Mouse (Mus musculus) neural tube, embryonic 11.5 days (tissue): ENCODE results near the gene Slc25a16. TPM values are rescaled to one million over a fixed set of nuclear protein-coding genes. Genes with fewer than 3 reads are reported as not detected.

ENCODE experiments used
- ATAC-seq: fragments of 200-750 bp; cut with Nextera tagmentation; 2 replicates; pipeline ENCODE4 v1.8.0; 2017; ENCODE audit warnings: moderate number of reproducible peaks, mild to moderate bottlenecking, moderate TSS enrichment, moderate library complexity; ENCODE audit not compliant: insufficient read depth, low FRiP score, low TSS enrichment
- DNase-seq: peaks from one replicate; pipeline ENCODE4 v3.0.0-alpha.2; 2015; ENCODE audit warnings: low spot score
- H3K27ac ChIP-seq: fragments of 300-500 bp; sonication (generic); 2 replicates; pipeline ENCODE4 v1.5.1; 2014; ENCODE audit warnings: low read depth, mild to moderate bottlenecking, low read length
- H3K27me3 ChIP-seq: fragments of 300-500 bp; sonication (generic); 2 replicates; pipeline ENCODE4 v1.6.1; 2014; ENCODE audit warnings: mild to moderate bottlenecking, low read length, mixed read lengths; ENCODE audit not compliant: control insufficient read depth, insufficient read depth
- H3K36me3 ChIP-seq: fragments of 300-500 bp; sonication (generic); 2 replicates; pipeline ENCODE4 v1.6.1; 2014; ENCODE audit warnings: mild to moderate bottlenecking, low read length, moderate library complexity, mixed read lengths; ENCODE audit not compliant: control insufficient read depth, insufficient read depth
- H3K4me1 ChIP-seq: fragments of 300-500 bp; sonication (generic); 2 replicates; pipeline ENCODE4 v1.6.1; 2014; ENCODE audit warnings: low read length, mixed read lengths; ENCODE audit not compliant: control insufficient read depth, insufficient read depth
- H3K4me2 ChIP-seq: fragments of 300-500 bp; sonication (generic); 2 replicates; pipeline ENCODE4 v1.6.1; 2014; ENCODE audit warnings: low read depth, mild to moderate bottlenecking, moderate library complexity
- H3K4me3 ChIP-seq: fragments of 300-500 bp; sonication (generic); 2 replicates; pipeline ENCODE4 v1.5.1; 2014; ENCODE audit warnings: low read depth, low read length
- H3K9ac ChIP-seq: fragments of 300-500 bp; sonication (generic); 2 replicates; pipeline ENCODE4 v1.6.1; 2014; ENCODE audit warnings: mild to moderate bottlenecking, low read length
- H3K9me3 ChIP-seq: fragments of 300-500 bp; sonication (generic); 2 replicates; pipeline ENCODE4 v1.6.1; 2016; ENCODE audit warnings: low read length; ENCODE audit not compliant: control insufficient read depth
- WGBS: fragments of 180-500 bp; shearing (Covaris S2); extraction: QIAGEN DNeasy Blood & Tissue Kit; methylation state at CpG from one replicate; pipeline ENCODE4 v1.1.7; 2014; 5-methylcytosine and 5-hydroxymethylcytosine counted together
- polyA plus RNA-seq: library from polyadenylated mRNA; unstranded; fragments of >200 nt; fragmentation: Nextera tagmentation; extraction: Ambion mirVana; gene quantifications from 2 replicates; pipeline ENCODE4 v1.2.1, GENCODE M21; 2014

Slc25a16 gene
- 11.6 and 12.1 TPM in 2 replicates for polyA plus RNA-seq

DNA sequence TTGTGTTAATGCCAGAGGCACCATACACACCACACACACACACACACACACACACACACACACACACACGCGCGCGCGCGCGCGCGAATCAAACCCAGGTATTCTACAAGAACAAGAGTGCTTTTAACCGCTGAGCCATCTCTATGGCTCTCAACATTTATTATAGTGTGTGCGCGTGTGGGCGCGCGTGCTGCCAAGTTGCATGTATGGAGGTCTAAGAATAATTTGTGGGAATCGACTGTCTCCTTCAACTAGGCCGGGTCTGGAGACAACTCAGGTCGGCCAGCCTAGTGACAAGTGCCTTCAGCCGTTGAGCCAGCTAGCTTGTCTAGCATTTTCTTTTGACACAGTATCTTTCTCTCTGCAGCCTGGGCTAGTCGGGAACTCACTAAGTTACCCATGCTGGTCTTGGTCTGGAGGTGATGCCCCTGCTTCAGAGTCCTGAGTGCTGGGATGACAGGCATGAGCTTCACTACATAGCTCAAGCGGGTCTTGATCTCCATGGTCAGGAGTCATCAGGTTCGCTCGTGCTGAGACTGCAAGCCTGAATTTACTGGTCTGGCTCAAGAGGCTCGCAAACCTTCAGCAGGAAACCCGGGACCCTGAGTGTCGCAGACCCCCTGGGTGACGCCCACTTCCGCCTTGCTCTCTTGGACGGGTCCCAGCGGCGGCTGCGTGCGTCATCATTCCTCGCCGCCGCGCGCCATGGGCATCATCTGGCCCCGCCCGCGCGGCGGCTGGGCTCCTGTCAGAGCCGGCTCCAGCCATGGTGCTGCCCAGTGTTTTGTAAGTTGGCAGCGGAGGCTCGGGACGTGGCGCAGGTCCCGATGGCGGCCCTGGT, at the start of gene Slc25a16:
TSS of gene Slc25a16 (plus strand) at position 709 of the 841 bp plus-strand sequence.
- Histone ChIP-seq H3K9ac (peak within 1 kb of the TSS; percentile 79), H3K4me1 (no peaks in the 10 kb centered on the region), H3K4me2 (peak within 1 kb of the TSS; percentile 89), H3K27ac (peak within 1 kb of the TSS; percentile 72), H3K27me3 (no peaks in the 10 kb centered on the region), H3K36me3 (no peaks in the 10 kb centered on the region), H3K4me3 (peak within 1 kb of the TSS; percentile 85), H3K9me3 (no peaks in the 10 kb centered on the region)
- WGBS = 10% methylated on average over 49 of the region's 50 CpGs
- ATAC-seq (peak; percentile 99), DNase-seq (peak; percentile 97)

GRCm38 (mm10) chr10:62874828-62875227, 45.6 kb upstream of the Slc25a16 start:
- Histone ChIP-seq H3K4me1 (no peaks in the 10 kb centered on the region), H3K4me3 (no peak overlapping the region), H3K27me3 (no peaks in the 10 kb centered on the region), H3K36me3 (peaks cover 2% of the 10 kb centered on the region; the same call in 1 of the 2 replicates), H3K9ac (no peak overlapping the region), H3K27ac (no peak overlapping the region), H3K9me3 (no peaks in the 10 kb centered on the region), H3K4me2 (no peak overlapping the region)
- 83% methylated on average over 4 of the region's 4 CpGs for WGBS
- no peak for DNase-seq
- no peak for ATAC-seq

GRCm38 (mm10) chr10:62875565-62875964, 44.9 kb upstream of the Slc25a16 start:
- Histone ChIP-seq H3K4me1 (no peaks in the 10 kb centered on the region), H3K36me3 (peaks cover 2% of the 10 kb centered on the region; the same call in 1 of the 2 replicates), H3K9ac (no peak overlapping the region), H3K27me3 (no peaks in the 10 kb centered on the region), H3K9me3 (no peaks in the 10 kb centered on the region), H3K27ac (no peak overlapping the region), H3K4me2 (no peak overlapping the region), H3K4me3 (no peak overlapping the region)
- DNase-seq (no peak), ATAC-seq (no peak)
- WGBS = 87% methylated on average over 4 of the region's 4 CpGs

GRCm38 (mm10) chr10:62878056-62878455, 42.4 kb upstream of the Slc25a16 start:
- no peak overlapping the region for H3K27ac ChIP-seq
- no peaks in the 10 kb centered on the region for H3K9me3 ChIP-seq
- H3K4me2 ChIP-seq = no peak overlapping the region
- H3K27me3 ChIP-seq = no peaks in the 10 kb centered on the region
- 87% methylated on average over 13 of the region's 13 CpGs for WGBS
- no peak for DNase-seq
- H3K4me1 ChIP-seq = no peaks in the 10 kb centered on the region
- ATAC-seq = no peak
- no peak overlapping the region for H3K9ac ChIP-seq
- no peak overlapping the region for H3K4me3 ChIP-seq
- H3K36me3 ChIP-seq = peaks cover 2% of the 10 kb centered on the region; the same call in 1 of the 2 replicates

DNA sequence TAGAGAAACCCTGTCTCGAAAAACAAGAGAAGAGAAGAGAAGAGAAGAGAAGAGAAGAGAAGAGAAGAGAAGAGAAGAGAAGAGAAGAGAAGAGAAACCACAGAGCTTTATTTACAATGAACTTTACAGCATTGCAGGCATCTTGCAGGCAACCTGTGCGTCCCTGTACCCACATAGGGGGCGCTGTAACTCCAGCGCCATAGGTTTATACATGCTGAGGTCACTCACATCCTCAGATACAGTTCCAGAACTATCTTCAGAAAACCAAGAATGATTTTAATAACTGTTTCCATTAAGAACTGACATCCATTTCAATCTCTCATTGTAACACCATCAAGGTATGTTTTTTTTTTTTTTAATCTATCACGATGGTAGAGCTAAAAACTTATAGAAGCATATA, 39.2 kb upstream of the Slc25a16 start:
- Histone ChIP-seq H3K4me1 (no peaks in the 10 kb centered on the region), H3K9me3 (no peaks in the 10 kb centered on the region), H3K4me3 (no peak overlapping the region), H3K4me2 (no peak overlapping the region), H3K9ac (no peak overlapping the region), H3K36me3 (peaks cover 2% of the 10 kb centered on the region; the same call in 1 of the 2 replicates), H3K27ac (no peak overlapping the region), H3K27me3 (no peaks in the 10 kb centered on the region)
- ATAC-seq (no peak), DNase-seq (peak; percentile 32)
- WGBS = 48% methylated on average over 5 of the region's 5 CpGs

DNA sequence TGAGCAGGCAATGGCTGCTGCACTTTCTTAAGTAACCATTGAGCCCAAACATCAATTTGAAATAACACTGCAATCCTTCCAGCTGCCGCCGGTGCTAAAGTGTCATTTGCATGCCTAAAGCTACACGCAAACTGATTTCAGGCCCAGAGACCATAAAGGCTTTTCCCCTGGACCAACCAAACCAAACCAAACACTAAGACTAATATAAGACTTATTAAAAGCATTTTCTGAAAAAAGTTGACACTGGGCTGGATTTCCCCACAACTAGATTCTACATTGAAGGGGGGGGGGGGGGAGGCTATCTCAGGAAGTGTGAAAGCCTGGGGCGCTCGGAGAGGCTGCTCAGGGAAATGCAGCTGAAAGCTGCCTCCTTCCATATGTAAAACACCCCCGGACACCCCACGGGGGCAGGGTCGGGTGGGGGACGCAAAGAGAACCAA, 36.5 kb upstream of the Slc25a16 start:
- H3K36me3 ChIP-seq = no peaks in the 10 kb centered on the region
- DNase-seq (peak; percentile 25), ATAC-seq (no peak)
- H3K27ac ChIP-seq = no peak overlapping the region
- H3K9me3 ChIP-seq = no peaks in the 10 kb centered on the region
- H3K27me3 ChIP-seq = no peaks in the 10 kb centered on the region
- no peak overlapping the region for H3K9ac ChIP-seq
- WGBS = 6% methylated on average over 9 of the region's 9 CpGs
- H3K4me1 ChIP-seq = no peaks in the 10 kb centered on the region
- no peak overlapping the region for H3K4me2 ChIP-seq
- H3K4me3 ChIP-seq = no peak overlapping the region

GRCm38 (mm10) chr10:62884517-62884916, 35.9 kb upstream of the Slc25a16 start:
- Histone ChIP-seq H3K9me3 (no peaks in the 10 kb centered on the region), H3K36me3 (no peaks in the 10 kb centered on the region), H3K4me2 (no peak overlapping the region), H3K4me3 (no peak overlapping the region), H3K9ac (no peak overlapping the region), H3K4me1 (no peaks in the 10 kb centered on the region), H3K27me3 (no peaks in the 10 kb centered on the region), H3K27ac (no peak overlapping the region)
- DNase-seq = no peak
- WGBS = 35% methylated on average over 1 of the region's 1 CpGs
- no peak for ATAC-seq

GRCm38 (mm10) chr10:62885460-62885859, 35.0 kb upstream of the Slc25a16 start:
- ATAC-seq (no peak), DNase-seq (no peak)
- Histone ChIP-seq H3K4me2 (peak overlapping the region; percentile 97), H3K36me3 (no peaks in the 10 kb centered on the region), H3K4me3 (peak overlapping the region; percentile 60), H3K27me3 (no peaks in the 10 kb centered on the region), H3K4me1 (no peaks in the 10 kb centered on the region), H3K9me3 (no peaks in the 10 kb centered on the region), H3K27ac (no peak overlapping the region), H3K9ac (no peak overlapping the region; the same call in 1 of the 2 replicates)
- 24% methylated on average over 10 of the region's 10 CpGs for WGBS
